Mouse (Mus musculus) myocyte (in vitro differentiated cells): ENCODE results near the gene Nrl.

Experiments used
- CEBPB ChIP-seq: IDR thresholded peaks from 2 replicates; pipeline ENCODE4 v1.6.1; 2011; ENCODE audit warnings: mild to moderate bottlenecking, moderate library complexity; ENCODE audit not compliant: poor library complexity, insufficient read depth, severe bottlenecking
- E2F4 ChIP-seq: IDR thresholded peaks from one replicate; pipeline ENCODE4 v1.6.1; 2011; ENCODE audit warnings: mild to moderate bottlenecking, control low read depth, moderate library complexity; ENCODE audit not compliant: insufficient read depth
- MAX ChIP-seq: IDR thresholded peaks from one replicate; pipeline ENCODE4 v1.6.1; 2011; ENCODE audit warnings: low read depth, mild to moderate bottlenecking, control low read depth
- MYOD1 ChIP-seq, 3 experiments: IDR thresholded peaks; one replicate each; pipeline ENCODE4 v1.6.1; 2011; ENCODE audit warnings: control low read depth in 2 of 3, low read depth in 2 of 3, mild to moderate bottlenecking in 2 of 3, moderate library complexity in 1 of 3; ENCODE audit not compliant: insufficient read length in 2 of 3, control insufficient read depth in 1 of 3
- POLR2A ChIP-seq: IDR thresholded peaks from one replicate; pipeline ENCODE4 v1.6.1; 2011; ENCODE audit warnings: low read depth, mild to moderate bottlenecking, control low read depth, moderate library complexity; ENCODE audit not compliant: insufficient read length
- SRF ChIP-seq: IDR thresholded peaks from one replicate; pipeline ENCODE4 v1.6.1; 2011; ENCODE audit warnings: low read depth; ENCODE audit not compliant: control insufficient read depth, insufficient read length
- USF1 ChIP-seq: IDR thresholded peaks from one replicate; pipeline ENCODE4 v1.6.1; 2011; ENCODE audit warnings: low read depth, mild to moderate bottlenecking, control low read depth, moderate library complexity

GRCm38 (mm10) chr14:55513927-55514326 is 10.9 kb downstream of the Nrl start:
- no peak for TF ChIP-seq E2F4
- TF ChIP-seq MYOD1 (IDR thresholded peaks at IDR 0.05; ENCODE audit: control insufficient read depth in 1 of 3, insufficient read length in 2 of 3, low read depth in 2 of 3): no peak
- TF ChIP-seq POLR2A: no peak
- no peak for TF ChIP-seq CEBPB
- no peak for TF ChIP-seq MAX
- no peak for TF ChIP-seq USF1
- no peak for TF ChIP-seq SRF
